Mouse (Mus musculus): ENCODE data around the gene Dop1b.

DNA sequence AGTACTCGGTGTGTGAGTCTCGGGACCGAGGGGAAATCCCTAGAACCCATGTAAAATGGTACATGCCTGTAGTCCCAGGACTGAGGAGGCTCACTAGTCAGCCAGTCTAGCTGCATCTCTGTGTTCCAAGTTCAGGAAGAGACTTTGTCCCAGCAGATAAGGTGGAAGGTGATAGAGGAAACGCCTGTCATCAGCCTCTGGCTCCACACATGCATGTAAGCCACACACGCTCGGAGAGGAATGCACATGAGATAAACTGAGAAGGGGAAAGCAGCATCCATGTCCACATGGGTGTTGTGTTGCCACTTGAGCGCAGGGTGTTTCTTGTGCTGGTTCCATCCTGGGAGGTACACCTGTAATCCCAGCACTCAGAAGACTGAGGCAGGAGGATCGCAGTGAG lies 19.6 kb downstream of the Dop1b start:
- no peak for TF ChIP-seq CTCF (IDR thresholded peaks at IDR 0.05; ENCODE audit: control insufficient read depth, insufficient read depth, insufficient replicate concordance, low read depth, low read length)
- TF ChIP-seq POLR2A (IDR thresholded peaks at IDR 0.05; ENCODE audit: control insufficient read depth, low read depth, low read length): no peak

Data from testis, adult 2 months (tissue).